Mouse (Mus musculus): ENCODE results near the gene Srrm2.

- no peak for TF ChIP-seq CTCF (IDR thresholded peaks at IDR 0.05; ENCODE audit: extremely low read depth, insufficient read depth, insufficient read length, insufficient replicate concordance)
- TF ChIP-seq POLR2A (IDR thresholded peaks at IDR 0.05; ENCODE audit: low read depth, low read length): no peak
Measured at GRCm38 (mm10) chr17:23770896-23771283, 19.4 kb upstream of the Srrm2 start.

Data from spleen, adult 2 months (tissue).